Mouse (Mus musculus): ENCODE data around the gene 6030498E09Rik.

Gene 6030498E09Rik

GRCm38 (mm10) chrX:38772478-38772877 is at the start of gene 6030498E09Rik:
Gene 6030498E09Rik, plus strand, starts transcription at chrX:38772671.
- TF ChIP-seq GATA4 (IDR thresholded peaks at IDR 0.05; ENCODE audit: insufficient replicate concordance, low read length), result peak; percentile 61; the same call in 1 of the 2 replicates

- TF ChIP-seq GATA4 (IDR thresholded peaks at IDR 0.05; ENCODE audit: insufficient replicate concordance, low read length), result no peak
These were observed 42.4 kb upstream of the 6030498E09Rik start for GRCm38 (mm10) chrX:38730081-38730480.

GRCm38 (mm10) chrX:38730639-38731038 is 41.8 kb upstream of the 6030498E09Rik start:
- TF ChIP-seq GATA4 (IDR thresholded peaks at IDR 0.05; ENCODE audit: insufficient replicate concordance, low read length), result no peak

- TF ChIP-seq GATA4 (IDR thresholded peaks at IDR 0.05; ENCODE audit: insufficient replicate concordance, low read length), result no peak
These were observed 38.8 kb upstream of the 6030498E09Rik start for GRCm38 (mm10) chrX:38733683-38734082.

- TF ChIP-seq GATA4 (IDR thresholded peaks at IDR 0.05; ENCODE audit: insufficient replicate concordance, low read length), result no peak
These were observed 37.3 kb upstream of the 6030498E09Rik start for GRCm38 (mm10) chrX:38734916-38735880.

GRCm38 (mm10) chrX:38771453-38771852 is 1.0 kb upstream of the 6030498E09Rik start:
- TF ChIP-seq GATA4 (IDR thresholded peaks at IDR 0.05; ENCODE audit: insufficient replicate concordance, low read length), result no peak

- TF ChIP-seq GATA4 (IDR thresholded peaks at IDR 0.05; ENCODE audit: insufficient replicate concordance, low read length), result no peak
These were observed 585 bp upstream of the 6030498E09Rik start for GRCm38 (mm10) chrX:38771886-38772285.

GRCm38 (mm10) chrX:38794373-38794772 is 21.9 kb downstream of the 6030498E09Rik start:
- no peak for TF ChIP-seq GATA4 (IDR thresholded peaks at IDR 0.05; ENCODE audit: insufficient replicate concordance, low read length)

GRCm38 (mm10) chrX:38813934-38814333 is 41.5 kb downstream of the 6030498E09Rik start:
- TF ChIP-seq GATA4 (IDR thresholded peaks at IDR 0.05; ENCODE audit: insufficient replicate concordance, low read length), result no peak

- TF ChIP-seq GATA4 (IDR thresholded peaks at IDR 0.05; ENCODE audit: insufficient replicate concordance, low read length), result no peak
These were observed 44.4 kb downstream of the 6030498E09Rik start for GRCm38 (mm10) chrX:38816841-38817240.

GRCm38 (mm10) chrX:38958571-38958970 is 186.1 kb downstream of the 6030498E09Rik start:
- no peak for TF ChIP-seq GATA4 (IDR thresholded peaks at IDR 0.05; ENCODE audit: insufficient replicate concordance, low read length)

GRCm38 (mm10) chrX:38996265-38996664 is 223.8 kb downstream of the 6030498E09Rik start:
- no peak for TF ChIP-seq GATA4 (IDR thresholded peaks at IDR 0.05; ENCODE audit: insufficient replicate concordance, low read length)
